Mouse (Mus musculus) urinary bladder, postnatal 36 days (tissue): ENCODE measurements around the gene Syap1.
"Not testable (repeated sequence)": the region's sequence is repeated elsewhere in the genome, so short reads cannot be mapped to it uniquely, and the experiment has no call there.

ENCODE experiments used
- DNase-seq, 2 experiments: peaks; one replicate each; pipeline ENCODE4 v3.0.0; 2022; ENCODE audit warnings: low spot score in 2 of 2, mixed read lengths in 1 of 2

The Syap1 gene

DNA sequence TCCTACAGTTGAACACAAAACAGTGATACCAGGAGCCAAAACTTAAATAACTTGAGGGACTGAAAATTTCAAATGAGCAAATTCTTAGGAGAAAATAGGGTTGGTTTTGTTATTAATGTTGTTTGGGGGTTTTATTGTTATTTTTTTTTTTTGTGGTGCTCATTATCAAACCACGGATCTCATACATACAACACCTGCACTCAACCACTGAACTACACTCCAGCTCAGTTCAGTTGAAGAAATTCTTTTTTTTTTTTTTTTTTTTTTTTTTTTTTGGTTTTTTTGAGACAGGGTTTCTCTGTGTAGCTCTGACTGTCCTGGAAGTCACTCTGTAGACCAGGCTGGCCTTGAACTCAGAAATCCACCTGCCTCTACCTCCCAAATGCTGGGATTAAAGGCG is 57.9 kb downstream of the Syap1 start:
- not testable (repeated sequence) for DNase-seq

DNA sequence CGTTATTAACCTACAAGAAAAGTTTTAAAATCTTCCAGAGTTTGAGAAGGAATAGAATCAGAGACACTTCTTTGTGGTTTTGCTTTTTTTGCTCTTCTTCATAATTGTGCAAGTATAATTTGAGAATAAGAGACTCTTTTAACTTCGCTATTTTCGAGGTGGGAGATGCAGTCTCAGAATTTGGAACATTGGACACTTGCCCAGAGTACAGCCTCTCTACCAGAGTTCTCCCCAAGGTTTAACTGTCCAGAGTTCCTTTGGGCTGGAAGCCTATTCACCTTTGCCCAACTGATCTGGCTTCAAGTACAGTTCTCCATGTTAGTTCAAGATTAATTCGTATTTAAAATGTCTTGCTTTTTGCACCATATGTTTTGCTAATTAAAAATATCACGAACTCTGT is 58.5 kb downstream of the Syap1 start:
- no peak for DNase-seq

DNA sequence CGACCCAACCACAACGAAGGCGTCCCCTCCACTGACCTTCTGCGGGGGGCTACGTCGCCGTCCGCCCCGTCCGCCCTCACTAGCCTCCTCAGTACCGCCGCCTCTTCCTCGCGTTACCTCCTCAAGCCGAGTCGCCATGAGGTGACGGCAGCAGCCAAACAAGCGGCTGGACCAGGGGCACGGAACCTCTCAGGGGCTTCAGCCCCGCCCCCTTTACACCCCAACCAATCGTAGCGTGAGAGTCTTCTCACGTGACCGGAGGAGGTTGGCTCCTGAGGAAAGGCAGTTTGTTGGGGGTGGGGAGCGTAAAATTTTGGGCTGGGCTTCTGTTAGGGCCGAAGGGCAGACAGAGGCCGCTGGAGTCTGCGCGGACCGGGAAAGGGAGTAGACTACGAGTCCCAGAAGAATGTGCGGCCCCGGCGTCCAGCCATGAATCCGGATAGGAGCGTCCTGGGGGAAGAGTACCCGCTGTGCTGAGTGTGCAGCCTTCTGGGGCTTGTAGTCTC is 59.0 kb downstream of the Syap1 start, which contains the start of gene Txlng:
Txlng (minus strand) TSS at position 252 of the 506 bp plus-strand sequence.
- peak; percentile 89 to 95 for DNase-seq

- no peak for DNase-seq
These were observed 59.5 kb downstream of the Syap1 start for GRCm38 (mm10) chrX:162828783-162829182.

DNA sequence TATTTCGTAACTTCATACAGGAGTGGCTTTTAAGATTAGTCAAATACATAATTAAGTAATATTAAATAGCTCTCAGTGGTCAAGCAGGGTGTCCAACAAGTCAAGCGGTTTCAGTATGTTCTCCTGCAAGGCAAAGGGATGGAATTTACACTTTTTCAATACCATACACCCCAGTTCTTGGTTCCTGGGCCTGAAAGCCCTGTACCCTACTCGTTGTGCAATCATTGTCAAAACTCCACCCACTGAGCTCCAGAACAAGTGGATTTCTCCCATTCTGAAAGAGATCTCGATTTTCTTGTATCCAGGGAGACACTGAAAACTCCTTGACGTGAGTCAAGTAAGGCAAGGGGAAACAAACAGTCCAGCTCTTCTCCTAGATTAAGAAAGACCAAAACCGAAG is 60.2 kb downstream of the Syap1 start:
- peak in 1 of 2 experiments; percentile 12 for DNase-seq
